Mouse (Mus musculus) C2C12 (cell line): ENCODE measurements around the gene Hacd2. TPM values are rescaled to one million over a fixed set of nuclear protein-coding genes. Genes with fewer than 3 reads are reported as not detected.

Experiments used
- H3K27me3 ChIP-seq: one replicate; pipeline ENCODE4 v1.6.1; 2011; ENCODE audit not compliant: control insufficient read depth, insufficient read depth, insufficient read length
- H3K36me3 ChIP-seq: one replicate; pipeline ENCODE4 v1.6.1; 2011; ENCODE audit not compliant: control insufficient read depth, insufficient read depth
- H3K4me3 ChIP-seq: one replicate; pipeline ENCODE4 v1.5.1; 2011; ENCODE audit warnings: mild to moderate bottlenecking, control low read depth; ENCODE audit not compliant: poor library complexity, insufficient read depth, severe bottlenecking
- H3K79me2 ChIP-seq: one replicate; pipeline ENCODE4 v1.6.1; 2011; ENCODE audit not compliant: control insufficient read depth, insufficient read depth
- H3K79me3 ChIP-seq: one replicate; pipeline ENCODE4 v1.6.1; 2011; ENCODE audit warnings: low read depth, control low read depth
- H3ac ChIP-seq: one replicate; pipeline ENCODE3; 2011; ENCODE audit warnings: low read depth; ENCODE audit not compliant: control insufficient read depth, insufficient read length
- CEBPB ChIP-seq: IDR thresholded peaks from one replicate; pipeline ENCODE4 v1.6.1; 2011; ENCODE audit warnings: low read depth, mild to moderate bottlenecking, control low read depth, moderate library complexity
- CTCF ChIP-seq: IDR thresholded peaks from one replicate; pipeline ENCODE4 v1.5.1; 2011; ENCODE audit not compliant: control insufficient read depth, insufficient read depth, insufficient read length
- FOSL1 ChIP-seq: IDR thresholded peaks from one replicate; pipeline ENCODE4 v1.8.0; 2011; ENCODE audit warnings: mild to moderate bottlenecking, low read length; ENCODE audit not compliant: poor library complexity, insufficient read depth, severe bottlenecking
- MAX ChIP-seq: IDR thresholded peaks from one replicate; pipeline ENCODE4 v1.6.1; 2011; ENCODE audit warnings: mild to moderate bottlenecking, control low read depth
- MYOD1 ChIP-seq: IDR thresholded peaks from one replicate; pipeline ENCODE4 v1.6.1; 2011; ENCODE audit warnings: low read depth; ENCODE audit not compliant: control insufficient read depth, insufficient read length
- MYOG ChIP-seq: IDR thresholded peaks from one replicate; pipeline ENCODE4 v1.6.1; 2011; ENCODE audit not compliant: control insufficient read depth, insufficient read length; ENCODE audit errors: extremely low read depth
- USF1 ChIP-seq: IDR thresholded peaks from one replicate; pipeline ENCODE4 v1.6.1; 2011; ENCODE audit warnings: low read depth, mild to moderate bottlenecking, control low read depth, moderate library complexity
- polyA plus RNA-seq: library from polyadenylated mRNA; unstranded; fragments of >200 nt; fragmentation: generic; extraction: Trizol; gene quantifications from one replicate; pipeline ENCODE4 v1.2.1, GENCODE M21; 2012; ENCODE audit warnings: missing spikeins

The Hacd2 gene
- polyA plus RNA-seq, 1 experiment: 35.9 TPM

DNA sequence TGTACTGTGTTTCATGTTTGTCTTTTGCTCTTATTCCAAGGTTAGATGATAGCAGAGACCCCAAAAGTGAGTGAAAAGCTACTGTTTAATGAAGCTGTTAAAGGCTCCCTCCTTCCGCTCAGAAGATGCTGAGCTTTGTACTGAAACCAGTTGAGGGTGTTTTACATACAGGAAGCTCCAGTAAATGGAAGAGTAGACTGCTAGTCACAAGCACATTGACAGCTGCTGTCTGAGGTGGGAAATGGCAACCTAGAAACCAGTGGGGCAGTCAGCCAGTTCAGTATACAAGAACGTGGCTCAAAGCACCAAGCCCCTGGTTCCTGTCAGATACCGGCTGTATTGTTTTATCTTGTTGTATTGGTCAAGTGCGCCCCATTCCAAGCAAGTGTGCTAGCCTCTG lies 46.7 kb downstream of the Hacd2 start:
- no peak for TF ChIP-seq MAX
- TF ChIP-seq CTCF: no peak
- H3K36me3 ChIP-seq: no peaks in the 10 kb centered on the region
- H3K27me3 ChIP-seq: no peaks in the 10 kb centered on the region
- no peak overlapping the region for H3K4me3 ChIP-seq
- no peaks in the 10 kb centered on the region for H3K79me3 ChIP-seq
- no peaks in the 10 kb centered on the region for H3K79me2 ChIP-seq
- H3ac ChIP-seq: no peak overlapping the region

DNA sequence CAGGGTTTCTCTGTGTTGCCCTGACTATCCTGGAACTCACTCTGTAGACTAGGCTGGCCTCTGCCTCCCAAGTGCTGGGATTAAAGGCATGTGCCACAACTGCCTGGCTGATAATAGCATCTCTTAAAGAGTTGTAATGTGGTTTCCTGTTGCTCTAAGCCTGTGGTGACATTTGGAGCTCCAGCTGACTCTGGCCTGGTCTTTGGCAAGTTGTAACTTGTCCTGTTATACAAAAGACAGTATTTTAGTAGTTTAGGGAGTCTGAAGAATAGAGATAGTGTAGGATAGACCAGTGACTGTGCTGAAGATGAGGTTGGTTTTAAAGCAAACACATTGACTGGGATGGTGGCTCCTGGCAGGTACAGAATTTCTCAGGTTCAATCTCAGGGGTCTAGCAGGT lies 52.2 kb downstream of the Hacd2 start:
- Histone ChIP-seq H3K79me3 (no peaks in the 10 kb centered on the region), H3K36me3 (peaks cover 10% of the 10 kb centered on the region)

DNA sequence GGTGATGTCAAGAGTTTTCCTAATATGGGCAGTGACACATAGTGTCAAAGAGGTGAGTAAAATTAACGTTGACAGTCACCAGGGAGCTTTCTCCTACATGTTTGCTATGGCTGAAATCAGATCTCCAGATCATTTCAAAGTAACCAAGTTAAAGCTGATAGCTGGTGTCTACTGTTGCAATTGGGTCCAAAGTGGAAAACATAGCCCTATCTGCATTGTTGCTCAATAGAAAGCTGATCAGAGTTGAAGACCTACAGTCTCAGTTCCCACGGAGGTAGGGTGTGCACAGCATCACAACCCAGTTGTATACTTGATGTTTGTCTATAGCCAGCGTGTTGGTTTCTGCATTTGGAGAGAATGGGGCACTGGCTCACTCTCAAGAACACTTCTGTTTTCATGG lies 53.4 kb downstream of the Hacd2 start:
- peaks cover 10% of the 10 kb centered on the region for H3K36me3 ChIP-seq
- no peaks in the 10 kb centered on the region for H3K27me3 ChIP-seq
- no peaks in the 10 kb centered on the region for H3K79me2 ChIP-seq
- no peak overlapping the region for H3ac ChIP-seq
- no peak overlapping the region for H3K4me3 ChIP-seq
- H3K79me3 ChIP-seq: no peaks in the 10 kb centered on the region
- TF ChIP-seq MAX (no peak), FOSL1 (no peak), CEBPB (no peak), USF1 (no peak), MYOG (no peak), MYOD1 (no peak), CTCF (no peak)

More for the DNA sequence above, 52.2 kb downstream of the Hacd2 start:
- H3K79me2 ChIP-seq: no peaks in the 10 kb centered on the region
- H3ac ChIP-seq: no peak overlapping the region
- TF ChIP-seq MAX (no peak), USF1 (no peak), CTCF (no peak), MYOG (no peak)
- no peak overlapping the region for H3K4me3 ChIP-seq
- no peaks in the 10 kb centered on the region for H3K27me3 ChIP-seq

DNA sequence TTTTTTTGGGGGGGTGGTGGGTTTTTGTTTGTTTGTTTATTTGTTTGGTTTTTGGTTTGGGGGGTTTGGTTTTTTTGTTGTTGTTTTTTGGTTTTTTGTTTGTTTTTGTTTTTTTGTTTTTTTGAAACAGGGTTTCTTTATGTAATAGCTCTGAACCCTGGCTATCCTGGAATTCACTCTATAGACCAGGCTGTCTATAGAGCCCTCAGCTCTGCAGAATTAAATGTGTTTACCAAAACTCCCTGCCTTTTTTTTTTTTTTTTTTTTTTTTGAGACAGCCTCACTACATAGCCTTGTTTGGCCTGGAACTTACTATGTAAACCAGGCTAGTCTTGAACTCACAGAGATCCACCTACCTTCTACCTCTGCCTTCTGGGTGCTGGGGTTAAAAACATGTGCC lies 71.3 kb downstream of the Hacd2 start:
- H3K27me3 ChIP-seq: no peaks in the 10 kb centered on the region
- H3K79me2 ChIP-seq: no peaks in the 10 kb centered on the region
- no peak for TF ChIP-seq MYOD1
- no peak for TF ChIP-seq MYOG
- no peak for TF ChIP-seq USF1
- TF ChIP-seq MAX: no peak
- TF ChIP-seq CTCF: no peak
- no peak for TF ChIP-seq CEBPB
- no peak for TF ChIP-seq FOSL1
- H3ac ChIP-seq: no peak overlapping the region
- H3K36me3 ChIP-seq: no peaks in the 10 kb centered on the region
- H3K79me3 ChIP-seq: no peaks in the 10 kb centered on the region
- H3K4me3 ChIP-seq: no peak overlapping the region

DNA sequence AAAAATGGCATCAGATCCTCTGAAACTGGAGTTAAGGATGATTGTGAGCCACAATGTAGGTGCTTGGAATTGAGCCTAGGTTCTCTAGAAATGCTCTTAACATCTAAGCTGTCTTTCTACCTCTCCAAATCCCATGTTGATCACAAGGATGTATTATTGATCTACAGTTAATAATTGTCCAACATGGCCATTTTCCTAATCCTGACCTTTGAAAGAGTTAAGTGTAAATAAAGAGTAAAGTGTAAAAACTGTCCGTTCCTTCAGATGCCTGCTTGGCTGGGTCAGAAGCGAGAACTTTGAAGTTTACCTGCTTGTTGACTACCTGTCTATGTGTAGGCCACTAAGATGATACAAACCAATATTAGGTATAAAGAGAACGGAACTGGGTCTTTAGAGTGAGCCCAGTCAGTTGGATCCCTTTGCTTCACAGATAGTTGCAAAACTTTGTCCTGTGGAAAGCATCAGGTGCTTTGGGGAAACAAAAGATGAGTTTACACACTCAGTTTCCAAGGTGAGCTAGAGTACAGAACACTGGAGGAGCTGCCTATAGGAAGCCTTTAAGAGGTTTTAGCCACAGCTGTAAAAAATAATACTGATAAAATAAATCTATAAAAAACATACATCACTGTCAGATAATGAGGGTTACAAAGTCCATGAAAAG lies 75.8 kb downstream of the Hacd2 start:
- H3ac ChIP-seq: no peak overlapping the region
- TF ChIP-seq MYOD1 (no peak), CTCF (no peak), MYOG (no peak), FOSL1 (no peak), USF1 (no peak)
- H3K4me3 ChIP-seq: no peak overlapping the region
- no peaks in the 10 kb centered on the region for H3K79me2 ChIP-seq
- H3K27me3 ChIP-seq: no peaks in the 10 kb centered on the region
- H3K79me3 ChIP-seq: no peaks in the 10 kb centered on the region
- H3K36me3 ChIP-seq: no peaks in the 10 kb centered on the region

DNA sequence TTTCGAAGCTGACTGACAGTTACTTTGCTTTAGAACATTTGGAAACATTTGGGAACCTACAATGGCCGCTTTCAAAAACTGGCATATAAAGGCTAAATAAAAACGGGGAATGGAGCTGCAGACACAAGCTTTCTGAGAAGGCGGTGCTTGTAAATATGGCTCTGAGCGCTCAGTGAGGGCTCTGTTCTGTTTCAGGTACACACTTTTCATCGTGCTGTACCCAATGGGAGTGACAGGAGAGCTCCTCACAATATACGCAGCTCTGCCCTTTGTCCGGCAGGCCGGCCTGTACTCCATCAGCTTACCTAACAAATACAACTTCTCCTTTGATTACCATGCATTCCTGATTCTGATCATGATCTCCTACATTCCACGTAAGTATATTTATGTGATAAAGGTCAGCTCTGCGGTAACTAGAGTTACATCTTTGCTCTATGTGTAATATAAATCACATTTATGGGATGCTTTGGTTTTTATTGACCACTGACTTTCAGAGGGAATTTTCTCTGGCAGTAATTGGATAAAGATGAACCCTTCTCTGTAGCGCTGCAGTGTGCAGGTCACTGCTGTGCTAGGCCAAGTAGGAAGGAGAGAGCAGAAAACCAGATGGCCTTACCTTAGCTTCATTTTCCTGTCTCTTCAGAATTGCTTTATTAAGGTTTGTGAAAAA lies 79.7 kb downstream of the Hacd2 start:
- Histone ChIP-seq H3K79me3 (no peaks in the 10 kb centered on the region), H3K27me3 (no peaks in the 10 kb centered on the region), H3ac (no peak overlapping the region), H3K36me3 (no peaks in the 10 kb centered on the region), H3K79me2 (no peaks in the 10 kb centered on the region), H3K4me3 (no peak overlapping the region)
- TF ChIP-seq USF1 (no peak), MAX (no peak), MYOD1 (no peak), MYOG (no peak), CTCF (no peak), FOSL1 (no peak), CEBPB (no peak)
